Mouse (Mus musculus) hindbrain, postnatal 0 days (tissue): ENCODE data around the gene Mettl2. TPM values are rescaled to one million over a fixed set of nuclear protein-coding genes. Genes with fewer than 3 reads are reported as not detected.
A peak's percentile ranks its signal among the peaks of the same experiment; 100 is the strongest.
"Not testable (repeated sequence)": the region's sequence is repeated elsewhere in the genome, so short reads cannot be mapped to it uniquely, and the experiment has no call there.

ENCODE experiments used
- ATAC-seq: fragments of 200-750 bp; cut with Nextera tagmentation; 2 replicates; pipeline ENCODE4 v1.8.0; 2017; ENCODE audit warnings: mild to moderate bottlenecking, moderate TSS enrichment, moderate library complexity
- DNase-seq: peaks from one replicate; pipeline ENCODE4 v3.0.0-alpha.2; 2015; ENCODE audit warnings: low spot score
- H3K27ac ChIP-seq: fragments of 300-500 bp; sonication (generic); 2 replicates; pipeline ENCODE4 v1.5.1; 2014; ENCODE audit warnings: mild to moderate bottlenecking
- H3K27me3 ChIP-seq: fragments of 300-500 bp; sonication (generic); 2 replicates; pipeline ENCODE4 v1.6.1; 2014; ENCODE audit warnings: low read length, mixed read lengths; ENCODE audit not compliant: insufficient read depth
- H3K36me3 ChIP-seq: fragments of 300-500 bp; sonication (generic); 2 replicates; pipeline ENCODE4 v1.6.1; 2014; ENCODE audit warnings: low read length, mixed read lengths; ENCODE audit not compliant: insufficient read depth
- H3K4me1 ChIP-seq: fragments of 300-500 bp; sonication (generic); 2 replicates; pipeline ENCODE4 v1.6.1; 2014; ENCODE audit warnings: antibody characterized with exemption, low read length, mixed read lengths; ENCODE audit not compliant: insufficient read depth
- H3K4me2 ChIP-seq: fragments of 300-500 bp; sonication (generic); 2 replicates; pipeline ENCODE4 v1.6.1; 2014; ENCODE audit warnings: low read depth, mild to moderate bottlenecking, low read length, moderate library complexity, mixed read lengths
- H3K4me3 ChIP-seq: fragments of 300-500 bp; sonication (generic); 2 replicates; pipeline ENCODE4 v1.5.1; 2014; ENCODE audit warnings: low read length
- H3K9ac ChIP-seq: fragments of 300-500 bp; sonication (generic); replicated peaks from 2 replicates; pipeline ENCODE4 v1.6.1; 2014; ENCODE audit warnings: mild to moderate bottlenecking, low read length, moderate library complexity, mixed read lengths
- H3K9me3 ChIP-seq: fragments of 300-500 bp; sonication (generic); 2 replicates; pipeline ENCODE4 v1.6.1; 2016; ENCODE audit warnings: low read length, mixed read lengths
- CTCF ChIP-seq: IDR thresholded peaks from 2 replicates; pipeline ENCODE4 v1.5.1; 2016; ENCODE audit warnings: antibody characterized with exemption, control low read depth, low read depth
- WGBS: fragments of 180-500 bp; shearing (Covaris S2); extraction: QIAGEN DNeasy Blood & Tissue Kit; methylation state at CpG from one replicate; pipeline ENCODE4 v1.1.7; 2014; 5-methylcytosine and 5-hydroxymethylcytosine counted together
- polyA plus RNA-seq: library from polyadenylated mRNA; unstranded; fragments of >200 nt; fragmentation: Nextera tagmentation; extraction: Ambion mirVana; gene quantifications from 2 replicates; pipeline ENCODE4 v1.2.1, GENCODE M21; 2015
- total RNA-seq: library from RNA; depleted of rRNA; stranded (reverse); fragments of >200 nt; gene quantifications from 2 replicates; pipeline ENCODE4 v1.2.3, GENCODE M21; 2014; rRNA removed

Mettl2 gene
- 21.7 and 29.6 TPM in 2 replicates for total RNA-seq
- 31.1 and 33.2 TPM in 2 replicates for polyA plus RNA-seq

- Histone ChIP-seq H3K4me3 (peak within 1 kb of the TSS; percentile 98), H3K9ac (peak within 1 kb of the TSS; percentile 72), H3K27ac (peak within 1 kb of the TSS; percentile 77), H3K36me3 (peaks cover 6% of the 10 kb centered on the region; the same call in 1 of the 2 replicates), H3K27me3 (no peaks in the 10 kb centered on the region), H3K4me2 (peak within 1 kb of the TSS; percentile 95), H3K9me3 (no peaks in the 10 kb centered on the region), H3K4me1 (peaks cover 12% of the 10 kb centered on the region)
- ATAC-seq (peak; percentile 94), DNase-seq (peak; percentile 95)
- peak; percentile 83 for TF ChIP-seq CTCF
- 1% methylated on average over 27 of the region's 38 CpGs for WGBS
Observed at GRCm38 (mm10) chr11:105125735-105126519, at the start of gene Mettl2. Mettl2 (plus strand) TSS chr11:105126425.

- DNase-seq, ATAC-seq, H3K4me1 ChIP-seq, H3K4me2 ChIP-seq, H3K27ac ChIP-seq, H3K27me3 ChIP-seq, H3K36me3 ChIP-seq, H3K9me3 ChIP-seq, H3K4me3 ChIP-seq, H3K9ac ChIP-seq: not testable (repeated sequence)
- 76% methylated on average over 21 of the region's 22 CpGs for WGBS
Observed at GRCm38 (mm10) chr11:105112448-105112847, 13.8 kb upstream of the Mettl2 start.

GRCm38 (mm10) chr11:105117814-105118213 is 8.4 kb upstream of the Mettl2 start:
- WGBS = 90% methylated on average over 7 of the region's 7 CpGs
- no peaks in the 10 kb centered on the region for H3K9me3 ChIP-seq

GRCm38 (mm10) chr11:105120551-105121061 is 5.6 kb upstream of the Mettl2 start:
- Histone ChIP-seq H3K27me3 (no peaks in the 10 kb centered on the region), H3K36me3 (no peaks in the 10 kb centered on the region), H3K4me3 (no peak overlapping the region), H3K27ac (no peak overlapping the region), H3K4me1 (no peaks in the 10 kb centered on the region), H3K9me3 (no peaks in the 10 kb centered on the region), H3K4me2 (no peak overlapping the region), H3K9ac (no peak overlapping the region)
- no peak for TF ChIP-seq CTCF
- 44% methylated on average over 4 of the region's 4 CpGs for WGBS
- DNase-seq = no peak
- ATAC-seq = no peak

More at GRCm38 (mm10) chr11:105117814-105118213, 8.4 kb upstream of the Mettl2 start:
- Histone ChIP-seq H3K4me1 (no peaks in the 10 kb centered on the region), H3K36me3 (no peaks in the 10 kb centered on the region), H3K4me3 (no peak overlapping the region), H3K4me2 (no peak overlapping the region), H3K27ac (no peak overlapping the region), H3K27me3 (no peaks in the 10 kb centered on the region), H3K9ac (no peak overlapping the region)
- no peak for TF ChIP-seq CTCF
- no peak for DNase-seq
- no peak for ATAC-seq

- not testable (repeated sequence) for DNase-seq, ATAC-seq
- 80% methylated on average over 5 of the region's 5 CpGs for WGBS
Observed at GRCm38 (mm10) chr11:105121792-105122191, 4.4 kb upstream of the Mettl2 start.

GRCm38 (mm10) chr11:105123986-105124385 is 2.2 kb upstream of the Mettl2 start:
- 8% methylated on average over 9 of the region's 9 CpGs for WGBS

More at GRCm38 (mm10) chr11:105121792-105122191, 4.4 kb upstream of the Mettl2 start:
- not testable (repeated sequence) for H3K27me3 ChIP-seq, H3K9ac ChIP-seq, H3K4me2 ChIP-seq, H3K4me3 ChIP-seq, H3K9me3 ChIP-seq, H3K4me1 ChIP-seq, H3K36me3 ChIP-seq, H3K27ac ChIP-seq

More at GRCm38 (mm10) chr11:105123986-105124385, 2.2 kb upstream of the Mettl2 start:
- Histone ChIP-seq H3K36me3 (no peaks in the 10 kb centered on the region), H3K9me3 (no peaks in the 10 kb centered on the region), H3K4me1 (peaks cover 12% of the 10 kb centered on the region), H3K27ac (no peak overlapping the region), H3K4me3 (no peak overlapping the region), H3K27me3 (no peaks in the 10 kb centered on the region), H3K9ac (no peak overlapping the region), H3K4me2 (no peak overlapping the region)
- no peak for ATAC-seq
- DNase-seq = peak; percentile 80
- TF ChIP-seq CTCF = peak; percentile 75
